Mouse (Mus musculus) intestine, embryonic 15.5 days (tissue): Measurements from ENCODE around the gene Nlgn1. TPM values are rescaled to one million over a fixed set of nuclear protein-coding genes. Genes with fewer than 3 reads are reported as not detected.

Experiments used
- ATAC-seq: fragments of 200-750 bp; cut with Nextera tagmentation; 2 replicates; pipeline ENCODE4 v1.8.0; 2017; ENCODE audit warnings: moderate TSS enrichment, moderate library complexity
- H3K27ac ChIP-seq: fragments of 300-500 bp; sonication (generic); 2 replicates; pipeline ENCODE4 v1.5.1; 2015; ENCODE audit warnings: mild to moderate bottlenecking, inconsistent platforms
- H3K27me3 ChIP-seq: fragments of 300-500 bp; sonication (generic); replicated peaks from 2 replicates; pipeline ENCODE4 v1.6.1; 2015; ENCODE audit warnings: inconsistent platforms
- H3K36me3 ChIP-seq: fragments of 300-500 bp; sonication (generic); 2 replicates; pipeline ENCODE4 v1.6.1; 2015; ENCODE audit warnings: inconsistent platforms
- H3K4me1 ChIP-seq: fragments of 300-500 bp; sonication (generic); replicated peaks from 2 replicates; pipeline ENCODE4 v1.6.1; 2015; ENCODE audit warnings: inconsistent platforms
- H3K4me2 ChIP-seq: fragments of 300-500 bp; sonication (generic); replicated peaks from 2 replicates; pipeline ENCODE4 v1.6.1; 2015; ENCODE audit warnings: mild to moderate bottlenecking, inconsistent platforms
- H3K4me3 ChIP-seq: fragments of 300-500 bp; sonication (generic); replicated peaks from 2 replicates; pipeline ENCODE4 v1.5.1; 2015; ENCODE audit warnings: inconsistent platforms
- H3K9ac ChIP-seq: fragments of 300-500 bp; sonication (generic); 2 replicates; pipeline ENCODE4 v1.6.1; 2015; ENCODE audit warnings: inconsistent platforms
- H3K9me3 ChIP-seq: fragments of 300-500 bp; sonication (generic); 2 replicates; pipeline ENCODE4 v1.6.1; 2016; ENCODE audit warnings: inconsistent platforms
- WGBS: fragments of 180-500 bp; shearing (Covaris S2); methylation state at CpG from one replicate; pipeline ENCODE4 v1.1.7; 2015; 5-methylcytosine and 5-hydroxymethylcytosine counted together
- polyA plus RNA-seq: library from polyadenylated mRNA; unstranded; fragments of >200 nt; fragmentation: Nextera tagmentation; extraction: Ambion mirVana; gene quantifications from 2 replicates; pipeline ENCODE4 v1.2.1, GENCODE M21; 2015

The Nlgn1 gene
- polyA plus RNA-seq, 1 experiment from 2014 or later: 2.1 TPM

GRCm38 (mm10) chr3:26021632-26022184 is 310.6 kb downstream of the Nlgn1 start:
- Histone ChIP-seq H3K9me3 (no peaks in the 10 kb centered on the region), H3K4me1 (no peaks in the 10 kb centered on the region), H3K36me3 (no peaks in the 10 kb centered on the region), H3K27ac (no peak overlapping the region), H3K4me3 (no peak overlapping the region), H3K4me2 (no peak overlapping the region), H3K27me3 (no peaks in the 10 kb centered on the region), H3K9ac (no peak overlapping the region)
- no peak for ATAC-seq
- WGBS: 81% methylated on average over 6 of the region's 6 CpGs

- 75% methylated on average over 4 of the region's 4 CpGs for WGBS
- H3K27me3 ChIP-seq: no peaks in the 10 kb centered on the region
- H3K4me1 ChIP-seq: no peaks in the 10 kb centered on the region
- no peak for ATAC-seq
- no peak overlapping the region for H3K4me3 ChIP-seq
- H3K27ac ChIP-seq: no peak overlapping the region
- H3K36me3 ChIP-seq: no peaks in the 10 kb centered on the region
- no peak overlapping the region for H3K9ac ChIP-seq
- H3K9me3 ChIP-seq: no peaks in the 10 kb centered on the region
- H3K4me2 ChIP-seq: no peak overlapping the region
Measured at GRCm38 (mm10) chr3:26011310-26012078, 320.8 kb downstream of the Nlgn1 start.

GRCm38 (mm10) chr3:26002863-26003608 is 329.2 kb downstream of the Nlgn1 start:
- Histone ChIP-seq H3K9me3 (no peaks in the 10 kb centered on the region), H3K4me2 (no peak overlapping the region), H3K27ac (no peak overlapping the region), H3K9ac (no peak overlapping the region), H3K36me3 (no peaks in the 10 kb centered on the region), H3K4me1 (no peaks in the 10 kb centered on the region), H3K4me3 (no peak overlapping the region), H3K27me3 (no peaks in the 10 kb centered on the region)
- ATAC-seq: no peak
- whole genome bisulfite sequencing: 71% methylated on average over 7 of the region's 7 CpGs

- no peak overlapping the region for H3K27ac ChIP-seq
- no peaks in the 10 kb centered on the region for H3K27me3 ChIP-seq
- H3K4me3 ChIP-seq: no peak overlapping the region
- H3K9me3 ChIP-seq: no peaks in the 10 kb centered on the region
- H3K9ac ChIP-seq: no peak overlapping the region
- no peaks in the 10 kb centered on the region for H3K36me3 ChIP-seq
- no peaks in the 10 kb centered on the region for H3K4me1 ChIP-seq
- H3K4me2 ChIP-seq: no peak overlapping the region
- WGBS: 34% methylated on average over 2 of the region's 2 CpGs
- no peak for ATAC-seq
Measured at GRCm38 (mm10) chr3:26002367-26002766, 329.9 kb downstream of the Nlgn1 start.

GRCm38 (mm10) chr3:25967546-25967945 is 364.7 kb downstream of the Nlgn1 start:
- H3K9me3 ChIP-seq: no peaks in the 10 kb centered on the region
- H3K4me3 ChIP-seq: no peak overlapping the region
- 80% methylated on average over 2 of the region's 2 CpGs for WGBS
- H3K27ac ChIP-seq: no peak overlapping the region
- no peak for ATAC-seq
- H3K27me3 ChIP-seq: no peaks in the 10 kb centered on the region
- no peak overlapping the region for H3K4me2 ChIP-seq
- H3K4me1 ChIP-seq: no peaks in the 10 kb centered on the region
- no peak overlapping the region for H3K9ac ChIP-seq
- no peaks in the 10 kb centered on the region for H3K36me3 ChIP-seq

GRCm38 (mm10) chr3:25964237-25964636 is 368.0 kb downstream of the Nlgn1 start:
- H3K27me3 ChIP-seq: no peaks in the 10 kb centered on the region
- H3K9ac ChIP-seq: no peak overlapping the region
- ATAC-seq: no peak
- no peaks in the 10 kb centered on the region for H3K9me3 ChIP-seq
- H3K36me3 ChIP-seq: no peaks in the 10 kb centered on the region
- 87% methylated on average over 3 of the region's 3 CpGs for WGBS
- no peak overlapping the region for H3K27ac ChIP-seq
- no peaks in the 10 kb centered on the region for H3K4me1 ChIP-seq
- no peak overlapping the region for H3K4me2 ChIP-seq
- H3K4me3 ChIP-seq: no peak overlapping the region

GRCm38 (mm10) chr3:25963568-25963967 is 368.7 kb downstream of the Nlgn1 start:
- Histone ChIP-seq H3K36me3 (no peaks in the 10 kb centered on the region), H3K4me3 (no peak overlapping the region), H3K9me3 (no peaks in the 10 kb centered on the region), H3K9ac (no peak overlapping the region), H3K4me2 (no peak overlapping the region), H3K27me3 (no peaks in the 10 kb centered on the region), H3K4me1 (no peaks in the 10 kb centered on the region), H3K27ac (no peak overlapping the region)
- 56% methylated on average over 2 of the region's 2 CpGs for WGBS
- no peak for ATAC-seq

GRCm38 (mm10) chr3:25916535-25916934 is 415.7 kb downstream of the Nlgn1 start:
- Histone ChIP-seq H3K27ac (no peak overlapping the region), H3K4me1 (no peaks in the 10 kb centered on the region), H3K4me2 (no peak overlapping the region), H3K36me3 (no peaks in the 10 kb centered on the region), H3K9me3 (no peaks in the 10 kb centered on the region), H3K9ac (no peak overlapping the region), H3K4me3 (no peak overlapping the region), H3K27me3 (no peaks in the 10 kb centered on the region)
- ATAC-seq: no peak
- 75% methylated on average over 5 of the region's 5 CpGs for WGBS

GRCm38 (mm10) chr3:25914365-25915065 is 417.7 kb downstream of the Nlgn1 start:
- H3K9ac ChIP-seq: no peak overlapping the region
- no peak for ATAC-seq
- no peak overlapping the region for H3K4me3 ChIP-seq
- no peak overlapping the region for H3K4me2 ChIP-seq
- 76% methylated on average over 2 of the region's 2 CpGs for WGBS
- no peaks in the 10 kb centered on the region for H3K9me3 ChIP-seq
- H3K27ac ChIP-seq: no peak overlapping the region
- H3K4me1 ChIP-seq: no peaks in the 10 kb centered on the region
- no peaks in the 10 kb centered on the region for H3K36me3 ChIP-seq
- no peaks in the 10 kb centered on the region for H3K27me3 ChIP-seq

- no peak overlapping the region for H3K4me3 ChIP-seq
- ATAC-seq: no peak
Measured at GRCm38 (mm10) chr3:25903140-25903809, 429.0 kb downstream of the Nlgn1 start.

GRCm38 (mm10) chr3:25897456-25897855 is 434.8 kb downstream of the Nlgn1 start:
- Histone ChIP-seq H3K4me3 (no peak overlapping the region), H3K4me1 (no peaks in the 10 kb centered on the region), H3K9me3 (no peaks in the 10 kb centered on the region), H3K36me3 (no peaks in the 10 kb centered on the region), H3K27me3 (no peaks in the 10 kb centered on the region), H3K9ac (no peak overlapping the region), H3K4me2 (no peak overlapping the region), H3K27ac (no peak overlapping the region)
- ATAC-seq: no peak

More at GRCm38 (mm10) chr3:25903140-25903809, 429.0 kb downstream of the Nlgn1 start:
- Histone ChIP-seq H3K27me3 (no peaks in the 10 kb centered on the region), H3K9ac (no peak overlapping the region), H3K4me1 (no peaks in the 10 kb centered on the region), H3K4me2 (no peak overlapping the region), H3K36me3 (no peaks in the 10 kb centered on the region), H3K9me3 (no peaks in the 10 kb centered on the region), H3K27ac (no peak overlapping the region)
- WGBS: 81% methylated on average over 11 of the region's 11 CpGs

- H3K9ac ChIP-seq: no peak overlapping the region
- no peak overlapping the region for H3K4me2 ChIP-seq
- 69% methylated on average over 2 of the region's 2 CpGs for WGBS
- no peaks in the 10 kb centered on the region for H3K4me1 ChIP-seq
- no peak for ATAC-seq
- no peaks in the 10 kb centered on the region for H3K9me3 ChIP-seq
- no peak overlapping the region for H3K4me3 ChIP-seq
- no peaks in the 10 kb centered on the region for H3K27me3 ChIP-seq
- H3K36me3 ChIP-seq: no peaks in the 10 kb centered on the region
- H3K27ac ChIP-seq: no peak overlapping the region
Measured at GRCm38 (mm10) chr3:25884797-25885196, 447.5 kb downstream of the Nlgn1 start.
